Mouse (Mus musculus) lung, adult 18-20 months (tissue): ENCODE measurements around the gene Myo1e.

Experiments
- DNase-seq, 2 experiments: peaks; one replicate each; pipeline ENCODE4 v3.0.0; 2022; ENCODE audit warnings: mixed read lengths in 2 of 2

Gene Myo1e

DNA sequence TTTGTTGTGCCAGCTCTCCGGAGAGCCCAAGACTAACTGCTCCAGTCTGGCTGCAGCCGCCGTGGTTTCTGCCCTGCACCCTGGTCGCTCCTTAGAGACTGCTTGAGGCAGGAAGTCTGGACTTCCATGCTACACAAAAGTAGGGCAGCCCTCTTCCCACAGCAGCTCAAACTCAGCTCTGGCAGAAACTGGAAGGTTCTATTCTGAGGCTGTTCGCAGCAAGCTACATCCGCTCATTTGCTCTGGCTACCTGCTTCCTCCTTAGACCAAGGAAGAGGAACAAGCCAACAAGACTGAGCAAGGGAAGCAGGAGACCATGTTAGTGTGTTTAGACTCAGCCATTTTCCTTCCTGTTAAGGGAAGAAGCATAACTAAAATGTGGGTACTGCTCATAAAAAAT lies 159.7 kb downstream of the Myo1e start:
- no peak for DNase-seq

- no peak for DNase-seq
These were observed 164.5 kb downstream of the Myo1e start for GRCm38 (mm10) chr9:70371638-70372037.

GRCm38 (mm10) chr9:70379502-70380467 lies 172.6 kb downstream of the Myo1e start:
- no peak for DNase-seq

DNA sequence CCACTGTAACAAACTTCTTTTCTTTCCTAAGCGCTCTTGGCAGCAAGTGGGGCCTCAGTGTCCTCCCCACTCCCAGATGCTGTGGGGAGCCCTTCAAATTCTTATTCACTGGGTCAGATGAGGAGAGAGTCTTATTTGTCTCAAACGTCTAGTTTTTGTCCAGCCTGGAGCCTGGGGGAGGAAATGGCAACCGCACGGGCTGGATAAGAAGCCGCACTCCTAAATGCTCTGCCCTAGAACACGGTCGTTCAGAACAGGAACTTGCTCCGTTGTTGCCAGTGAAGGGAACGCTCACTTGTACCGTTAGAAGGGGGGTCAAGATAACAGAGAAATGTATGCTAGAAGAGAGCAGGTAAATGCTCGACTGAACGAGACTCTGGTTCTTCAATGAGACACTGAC lies 174.9 kb downstream of the Myo1e start:
- DNase-seq = no peak

GRCm38 (mm10) chr9:70383750-70384149 lies 176.6 kb downstream of the Myo1e start:
- DNase-seq = no peak

DNA sequence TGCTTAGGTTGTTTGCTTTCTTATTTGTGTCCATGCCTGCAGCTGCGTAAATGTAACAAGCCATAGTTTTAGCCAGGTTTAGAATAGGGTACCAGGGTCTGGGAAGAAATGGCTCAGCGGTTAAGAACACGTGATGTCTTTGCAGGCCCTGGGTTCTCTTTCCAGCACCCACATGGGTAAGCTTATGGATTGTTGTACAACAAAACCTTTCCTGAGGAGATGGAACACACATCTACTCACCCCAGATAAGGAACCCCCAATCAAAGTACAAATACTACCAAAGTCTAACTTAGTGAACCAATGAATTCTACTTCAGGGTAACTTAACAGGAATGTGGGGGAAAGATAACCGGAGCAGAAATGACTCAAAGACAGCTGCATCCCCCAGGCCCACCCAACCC lies 177.3 kb downstream of the Myo1e start:
- no peak for DNase-seq

- no peak for DNase-seq
These were observed 178.0 kb downstream of the Myo1e start for GRCm38 (mm10) chr9:70384958-70385728.

GRCm38 (mm10) chr9:70387410-70388119 lies 180.4 kb downstream of the Myo1e start:
- DNase-seq = no peak

DNA sequence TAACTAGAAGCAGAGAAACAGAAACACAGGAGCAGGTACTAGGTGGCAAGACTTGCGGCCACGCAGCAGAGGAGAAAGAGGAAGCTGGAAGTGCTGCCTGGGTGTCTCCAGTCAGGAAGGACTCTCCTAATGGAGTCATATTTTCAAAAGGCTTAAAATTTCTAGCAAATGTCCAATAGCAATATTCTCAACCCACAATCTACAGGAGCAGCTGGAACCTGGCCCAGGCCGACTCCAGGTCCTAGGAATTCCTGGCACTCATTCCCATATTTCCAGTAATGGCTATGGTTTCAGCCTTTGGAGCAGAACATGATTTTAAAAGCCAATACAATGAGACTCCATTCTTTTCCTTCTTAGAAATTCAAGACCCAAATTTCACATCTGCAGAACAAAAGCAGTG lies 182.4 kb downstream of the Myo1e start:
- no peak for DNase-seq

DNA sequence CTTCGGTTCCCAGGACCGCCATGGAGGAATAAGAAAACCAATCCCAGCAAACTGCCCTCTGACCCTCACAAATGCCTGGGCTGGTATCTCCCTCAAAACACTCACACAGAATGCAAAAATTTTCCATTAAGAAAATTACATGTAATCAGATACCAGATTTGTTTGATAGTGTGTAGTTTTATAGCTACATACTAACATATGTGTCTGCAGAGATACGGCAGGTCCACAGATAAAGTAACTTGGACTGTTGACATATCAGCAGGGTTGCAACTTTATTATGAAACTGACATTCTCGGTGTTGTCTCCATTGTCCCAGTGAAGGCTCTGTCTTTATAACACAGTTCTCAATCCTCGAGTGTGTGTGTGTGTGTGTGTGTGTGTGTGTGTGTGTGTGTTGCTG lies 183.9 kb downstream of the Myo1e start:
- DNase-seq = no peak

GRCm38 (mm10) chr9:70391660-70392562 lies 184.8 kb downstream of the Myo1e start:
- DNase-seq = no peak

DNA sequence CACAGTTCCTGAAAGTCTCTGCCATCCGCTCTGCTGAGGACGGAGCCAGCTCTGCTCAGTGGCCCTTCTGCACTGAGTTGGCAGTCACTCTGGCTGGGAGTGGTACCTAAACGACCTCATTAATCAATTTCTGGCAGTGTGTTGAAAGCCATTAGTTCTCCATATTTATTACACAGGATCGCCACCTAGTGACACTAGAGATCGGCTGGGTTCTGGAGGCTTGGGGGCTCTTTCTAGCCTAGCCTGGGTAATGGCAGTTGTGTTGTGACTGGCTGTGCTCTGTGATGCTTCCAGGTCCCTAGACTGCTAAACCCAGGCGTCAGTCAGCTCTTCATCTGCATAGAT lies 185.4 kb downstream of the Myo1e start:
- peak in 1 of 2 experiments; percentile 19 for DNase-seq

DNA sequence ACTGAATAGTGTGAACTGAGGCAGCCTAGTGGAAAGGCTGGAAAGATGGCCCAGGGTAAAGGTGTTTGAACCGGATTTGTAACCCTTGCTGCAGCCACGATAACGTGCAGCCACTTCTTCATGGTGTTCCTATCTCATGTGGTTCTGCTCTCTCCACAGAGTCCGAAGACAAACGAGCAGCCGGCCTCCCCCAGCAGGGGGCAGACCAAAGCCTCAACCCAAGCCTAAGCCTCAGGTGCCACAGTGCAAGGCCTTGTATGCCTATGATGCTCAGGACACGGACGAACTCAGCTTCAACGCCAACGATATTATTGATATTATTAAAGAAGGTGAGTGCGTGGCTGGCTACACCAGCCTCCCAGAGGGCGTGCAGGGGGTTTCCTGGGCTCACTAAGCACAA lies 188.5 kb downstream of the Myo1e start:
- peak in 1 of 2 experiments; percentile 9 for DNase-seq

- DNase-seq = no peak
These were observed 188.9 kb downstream of the Myo1e start for GRCm38 (mm10) chr9:70396083-70396482.

- no peak for DNase-seq
These were observed 194.9 kb downstream of the Myo1e start for GRCm38 (mm10) chr9:70401937-70402539.

GRCm38 (mm10) chr9:70406596-70406995 lies 199.4 kb downstream of the Myo1e start:
- no peak for DNase-seq

DNA sequence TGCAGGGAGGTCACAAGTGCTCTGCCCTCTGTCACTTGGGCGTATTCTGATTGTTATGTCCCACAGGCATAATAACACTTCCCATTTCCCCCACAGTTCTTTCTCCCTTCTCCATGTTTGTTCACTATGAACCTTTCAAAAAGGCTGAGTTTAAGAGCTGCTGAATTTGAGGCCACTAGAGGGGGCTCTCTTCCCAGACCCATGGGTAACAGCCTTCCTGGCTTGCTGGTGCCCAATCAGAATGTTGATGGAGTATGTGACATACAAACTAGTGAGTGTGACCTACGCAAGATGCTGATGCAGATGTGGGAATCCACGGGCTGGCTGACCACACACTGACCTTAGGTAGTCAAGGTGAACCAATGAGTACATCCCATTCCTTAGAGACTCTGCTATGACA lies 201.6 kb downstream of the Myo1e start:
- DNase-seq = peak; percentile 18 to 38

DNA sequence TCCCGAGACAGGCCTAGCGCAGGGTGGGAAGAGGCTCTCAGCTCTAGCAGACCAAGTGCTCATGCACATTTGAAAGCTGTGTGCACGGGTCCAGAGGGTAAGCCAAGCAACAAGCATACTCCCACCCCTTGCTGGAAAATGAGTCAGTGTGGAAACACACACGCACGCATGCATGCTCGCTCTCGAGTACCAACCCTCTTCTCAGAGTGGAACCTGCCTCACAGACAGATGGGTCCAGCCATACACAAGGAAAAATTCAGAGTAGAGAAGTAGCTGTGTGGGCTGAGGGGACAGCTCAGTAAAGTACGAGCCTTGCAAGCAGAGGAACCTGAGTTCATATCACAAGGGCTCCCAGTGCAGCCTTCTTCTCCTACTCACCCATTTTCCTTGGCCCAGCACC lies 202.6 kb downstream of the Myo1e start:
- no peak for DNase-seq

DNA sequence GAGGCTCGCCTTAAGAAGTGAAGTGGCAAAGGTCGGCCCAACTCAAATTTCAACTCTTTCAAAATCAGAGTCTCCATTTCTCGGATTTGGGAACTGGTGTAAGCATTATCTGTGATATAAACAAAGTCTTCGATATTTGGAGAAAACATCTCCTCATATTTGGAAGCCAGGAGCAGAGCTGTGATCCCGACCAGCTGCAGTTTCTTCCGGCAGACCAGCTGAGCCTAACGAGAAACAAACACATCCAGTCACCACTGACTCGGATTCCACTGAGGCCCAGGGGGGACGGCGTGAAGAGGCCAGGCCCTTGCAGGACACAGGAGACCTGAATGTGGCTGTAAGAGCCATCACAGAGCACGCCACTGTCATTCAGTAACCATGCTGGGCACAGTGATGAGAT lies 203.5 kb downstream of the Myo1e start:
- DNase-seq = peak in 1 of 2 experiments; percentile 12

GRCm38 (mm10) chr9:70413038-70413437 lies 205.9 kb downstream of the Myo1e start:
- DNase-seq = no peak

DNA sequence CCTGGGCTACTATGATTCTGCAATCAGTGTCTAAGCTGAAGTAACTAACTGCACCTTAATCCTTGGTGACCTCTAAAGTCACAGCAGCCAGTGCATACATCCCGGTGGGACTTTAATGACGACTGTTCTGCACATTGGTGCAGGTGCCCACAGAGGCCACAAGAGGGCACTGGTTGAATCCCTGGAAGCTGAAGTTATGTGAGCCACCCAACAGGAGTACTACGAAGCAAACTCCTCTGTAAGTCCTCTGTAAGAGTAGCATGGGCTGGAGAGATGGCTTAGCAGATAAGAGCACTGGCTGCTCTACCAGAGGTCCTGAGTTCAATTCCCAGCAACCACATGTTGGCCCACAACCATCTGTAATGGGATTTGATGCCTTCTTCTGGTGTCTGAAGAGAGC lies 209.3 kb downstream of the Myo1e start:
- no peak for DNase-seq
